Mouse (Mus musculus): ENCODE results near the gene Iqschfp.

Gene Iqschfp

GRCm38 (mm10) chr3:68596938-68597337, 704.9 kb downstream of the Iqschfp start:
- no peak for DNase-seq (ENCODE audit: low spot score in 2 of 2)

- no peak for DNase-seq (ENCODE audit: low spot score in 2 of 2)
Observed at GRCm38 (mm10) chr3:68602891-68603290, 710.9 kb downstream of the Iqschfp start.

GRCm38 (mm10) chr3:68604467-68604866, 712.4 kb downstream of the Iqschfp start:
- DNase-seq (ENCODE audit: low spot score in 2 of 2), result no peak

GRCm38 (mm10) chr3:68604962-68605361, 712.9 kb downstream of the Iqschfp start:
- DNase-seq (ENCODE audit: low spot score in 2 of 2), result no peak

- no peak for DNase-seq (ENCODE audit: low spot score in 2 of 2)
Observed at GRCm38 (mm10) chr3:68605942-68606603, 714.0 kb downstream of the Iqschfp start.

GRCm38 (mm10) chr3:68606730-68607129, 714.7 kb downstream of the Iqschfp start:
- no peak for DNase-seq (ENCODE audit: low spot score in 2 of 2)

GRCm38 (mm10) chr3:68607336-68607735, 715.3 kb downstream of the Iqschfp start:
- DNase-seq (ENCODE audit: low spot score in 2 of 2), result no peak

- DNase-seq (ENCODE audit: low spot score in 2 of 2), result no peak
Observed at GRCm38 (mm10) chr3:68608848-68609497, 716.9 kb downstream of the Iqschfp start.

GRCm38 (mm10) chr3:68610011-68610410, 718.0 kb downstream of the Iqschfp start:
- no peak for DNase-seq (ENCODE audit: low spot score in 2 of 2)

- DNase-seq (ENCODE audit: low spot score in 2 of 2), result no peak
Observed at GRCm38 (mm10) chr3:68610598-68611261, 718.7 kb downstream of the Iqschfp start.

GRCm38 (mm10) chr3:68615042-68615810, 723.2 kb downstream of the Iqschfp start:
- no peak for DNase-seq (ENCODE audit: low spot score in 2 of 2)

- no peak for DNase-seq (ENCODE audit: low spot score in 2 of 2)
Observed at GRCm38 (mm10) chr3:68616363-68616762, 724.3 kb downstream of the Iqschfp start.

GRCm38 (mm10) chr3:68617708-68618107, 725.7 kb downstream of the Iqschfp start:
- no peak for DNase-seq (ENCODE audit: low spot score in 2 of 2)

GRCm38 (mm10) chr3:68619097-68619496, 727.1 kb downstream of the Iqschfp start:
- no peak for DNase-seq (ENCODE audit: low spot score in 2 of 2)

- no peak for DNase-seq (ENCODE audit: low spot score in 2 of 2)
Observed at GRCm38 (mm10) chr3:68621971-68622370, 729.9 kb downstream of the Iqschfp start.

- no peak for DNase-seq (ENCODE audit: low spot score in 2 of 2)
Observed at GRCm38 (mm10) chr3:68623036-68623435, 731.0 kb downstream of the Iqschfp start.

GRCm38 (mm10) chr3:68624471-68624870, 732.4 kb downstream of the Iqschfp start:
- no peak for DNase-seq (ENCODE audit: low spot score in 2 of 2)

GRCm38 (mm10) chr3:68630261-68630660, 738.2 kb downstream of the Iqschfp start:
- DNase-seq (ENCODE audit: low spot score in 2 of 2), result no peak

- DNase-seq (ENCODE audit: low spot score in 2 of 2), result no peak
Observed at GRCm38 (mm10) chr3:68630821-68631220, 738.8 kb downstream of the Iqschfp start.

- DNase-seq (ENCODE audit: low spot score in 2 of 2), result no peak
Observed at GRCm38 (mm10) chr3:68632714-68633113, 740.7 kb downstream of the Iqschfp start.

- no peak for DNase-seq (ENCODE audit: low spot score in 2 of 2)
Observed at GRCm38 (mm10) chr3:68633577-68633976, 741.5 kb downstream of the Iqschfp start.

- DNase-seq (ENCODE audit: low spot score in 2 of 2), result no peak
Observed at GRCm38 (mm10) chr3:68637960-68638359, 745.9 kb downstream of the Iqschfp start.

Data from spleen, postnatal 10 days (tissue).